In the genomic region with DNA sequence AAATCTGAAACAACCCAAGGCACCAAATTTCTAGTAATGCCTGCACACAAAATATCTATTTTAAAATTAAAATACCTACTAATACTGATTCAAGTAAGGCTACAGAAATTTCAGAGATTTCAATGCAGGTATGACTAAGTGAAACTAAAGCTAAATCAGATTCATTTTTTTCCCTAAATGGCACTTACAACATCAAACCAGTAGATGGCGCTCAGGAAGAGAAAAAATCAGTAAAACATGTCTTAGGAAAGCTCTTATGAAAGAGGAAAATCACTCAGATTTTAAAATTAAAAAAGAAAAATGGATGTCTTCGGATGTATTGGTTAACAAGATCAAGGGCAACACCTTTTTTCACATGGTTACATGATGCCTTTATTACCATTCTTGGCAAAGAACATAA, we compare ENCODE assay signal across 9 mouse cellular contexts.
A peak's percentile ranks its signal among the peaks of the same experiment; 100 is the strongest.
DNase-seq lines count a peak whose midpoint lies in the region; ATAC-seq lines count a peak whose summit lies in the region.
"Had no signal": no experiment of that assay in that cellular context is flagged by ENCODE, and none has a peak within 500 bp of the region (broad histone marks: within the 10 kb centered on the region; RNA-seq: fewer than 3 reads in every experiment).

No protein-coding gene starts in this region.

- no peak for DNase-seq in frontal cortex, postnatal 14 days (ENCODE audit: low spot score in 2 of 2)
- peak; percentile 75 for DNase-seq in midbrain, embryonic 14.5 days
- DNase-seq in embryo, embryonic 11 days: peak; percentile 48
- DNase-seq in retina, adult 2 months (ENCODE audit: low read depth, low spot score): peak; percentile 2
- no peak for DNase-seq in gastrocnemius, postnatal 10 days

- WGBS in midbrain, embryonic 14.5 days: 6% methylated on average over 2 of the region's 2 CpGs
- 6% methylated on average over 2 of the region's 2 CpGs for WGBS in midbrain, embryonic 16.5 days

- H3K9ac ChIP-seq in midbrain, embryonic 14.5 days (replicated peaks; ENCODE audit: low read length): no peak overlapping the region
- H3K9ac ChIP-seq in midbrain, embryonic 16.5 days (ENCODE audit: low read depth, low read length): no peak overlapping the region

- no peak overlapping the region for H3K4me3 ChIP-seq in midbrain, embryonic 14.5 days (replicated peaks; ENCODE audit: low read depth, low read length)
- H3K4me3 ChIP-seq in midbrain, embryonic 16.5 days (ENCODE audit: low read depth, low read length): no peak overlapping the region
- H3K4me3 ChIP-seq: myocyte had no signal

- no peaks in the 10 kb centered on the region for H3K9me3 ChIP-seq in midbrain, embryonic 14.5 days (ENCODE audit: control insufficient read depth, low read length)
- H3K9me3 ChIP-seq in midbrain, embryonic 16.5 days (replicated peaks; ENCODE audit: control insufficient read depth, low read length, poor library complexity, severe bottlenecking): no peaks in the 10 kb centered on the region

- peak; percentile 83 for ATAC-seq in frontal cortex, adult (ENCODE audit: low TSS enrichment)
- 0 out of 2 replicates have a peak, but pooled peaks have one; percentile 31 for ATAC-seq in midbrain, embryonic 14.5 days (ENCODE audit: low FRiP score, low TSS enrichment)
- ATAC-seq in midbrain, embryonic 16.5 days: no peak
- no peak for ATAC-seq in cerebellum, adult (ENCODE audit: insufficient number of reproducible peaks, low FRiP score, low TSS enrichment)

- no peaks in the 10 kb centered on the region for H3K27me3 ChIP-seq in midbrain, embryonic 14.5 days (ENCODE audit: control insufficient read depth, insufficient read depth, low read length)
- no peaks in the 10 kb centered on the region for H3K27me3 ChIP-seq in midbrain, embryonic 16.5 days (ENCODE audit: control insufficient read depth, insufficient read depth, low read depth, low read length)

- no peaks in the 10 kb centered on the region for H3K36me3 ChIP-seq in midbrain, embryonic 14.5 days (ENCODE audit: control insufficient read depth, insufficient read depth, low read length)
- H3K36me3 ChIP-seq in midbrain, embryonic 16.5 days (ENCODE audit: control insufficient read depth, insufficient read depth, low read length): no peaks in the 10 kb centered on the region

- no peak overlapping the region for H3K27ac ChIP-seq in midbrain, embryonic 14.5 days (replicated peaks; ENCODE audit: low read depth, low read length)
- no peak overlapping the region for H3K27ac ChIP-seq in midbrain, embryonic 16.5 days (ENCODE audit: low read length)

- no peaks in the 10 kb centered on the region for H3K4me1 ChIP-seq in midbrain, embryonic 14.5 days (ENCODE audit: control insufficient read depth, insufficient read depth, low read length)
- H3K4me1 ChIP-seq in midbrain, embryonic 16.5 days (ENCODE audit: control insufficient read depth, insufficient read depth, low read length): no peaks in the 10 kb centered on the region

- no peak overlapping the region for H3K4me2 ChIP-seq in midbrain, embryonic 14.5 days (ENCODE audit: low read length)
- H3K4me2 ChIP-seq in midbrain, embryonic 16.5 days (ENCODE audit: low read length): no peak overlapping the region

Comparison
In these comparisons a context has a peak if more than half of its experiments do, and no peak if none do; other contexts are left out.
1. ATAC-seq: peak in frontal cortex, adult (single experiment) and midbrain, embryonic 14.5 days (single experiment); none in midbrain, embryonic 16.5 days (single experiment) and cerebellum, adult (single experiment).
2. DNase-seq: peak in midbrain, embryonic 14.5 days (single experiment), embryo, embryonic 11 days (single experiment) and retina, adult 2 months (single experiment); none in frontal cortex, postnatal 14 days (0 of 2) and gastrocnemius, postnatal 10 days (single experiment).